Mouse (Mus musculus) gastrocnemius, adult 2 months (tissue): ENCODE results near the gene Atp1b3. TPM values are rescaled to one million over a fixed set of nuclear protein-coding genes. Genes with fewer than 3 reads are reported as not detected.

Experiments
- DNase-seq: peaks from one replicate; pipeline ENCODE4 v3.0.0; 2022
- H3K27ac ChIP-seq: fragments of 200-600 bp; 2 replicates; pipeline ENCODE4 v1.8.1; 2022; ENCODE audit warnings: mild to moderate bottlenecking
- H3K4me3 ChIP-seq: fragments of 200-600 bp; 2 replicates; pipeline ENCODE4 v1.8.1; 2022; ENCODE audit warnings: mild to moderate bottlenecking, moderate library complexity
- CTCF ChIP-seq: fragments of 200-600 bp; IDR thresholded peaks from 2 replicates; pipeline ENCODE4 v1.8.1; 2022; ENCODE audit warnings: antibody characterized with exemption, mild to moderate bottlenecking, moderate library complexity
- intact Hi-C: fragments of 180-260 bp; cut with DNase I; formaldehyde crosslinking; loops from one replicate; pipeline ENCODE4 v1.15.1; 2025
- total RNA-seq, 2 experiments: library from RNA; stranded (reverse); gene quantifications; 2 replicates each; pipeline ENCODE4 v1.2.3; 2021

The Atp1b3 gene
- total RNA-seq, 2 experiments from 2014 or later, result 31.2 to 31.4 TPM

GRCm38 (mm10) chr9:96383714-96384487 is 19.7 kb upstream of the Atp1b3 start:
- no peak for TF ChIP-seq CTCF
- intact Hi-C loops, result no loop called here
- H3K27ac ChIP-seq, result no peak overlapping the region
- no peak for DNase-seq
- no peak overlapping the region for H3K4me3 ChIP-seq

- no peak for TF ChIP-seq CTCF
- Histone ChIP-seq H3K27ac (no peak overlapping the region), H3K4me3 (no peak overlapping the region)
- DNase-seq, result no peak
- intact Hi-C loops, result no loop called here
Observed at GRCm38 (mm10) chr9:96382756-96383155, 18.5 kb upstream of the Atp1b3 start.

GRCm38 (mm10) chr9:96381393-96381792 is 17.2 kb upstream of the Atp1b3 start:
- DNase-seq, result peak; percentile 40
- H3K27ac ChIP-seq, result peak overlapping the region; percentile 38; the same call in 1 of the 2 replicates
- no peak overlapping the region for H3K4me3 ChIP-seq
- TF ChIP-seq CTCF, result no peak
- intact Hi-C loops, result no loop called here

GRCm38 (mm10) chr9:96379551-96379950 is 15.3 kb upstream of the Atp1b3 start:
- H3K27ac ChIP-seq, result no peak overlapping the region
- intact Hi-C loops, result no loop called here
- no peak overlapping the region for H3K4me3 ChIP-seq
- no peak for DNase-seq
- TF ChIP-seq CTCF, result no peak

- intact Hi-C loops, result no loop called here
- no peak overlapping the region for H3K4me3 ChIP-seq
- DNase-seq, result no peak
- TF ChIP-seq CTCF, result no peak
- no peak overlapping the region for H3K27ac ChIP-seq
Observed at GRCm38 (mm10) chr9:96378747-96379146, 14.5 kb upstream of the Atp1b3 start.

GRCm38 (mm10) chr9:96377096-96377495 is 12.9 kb upstream of the Atp1b3 start:
- Histone ChIP-seq H3K27ac (no peak overlapping the region), H3K4me3 (no peak overlapping the region)
- no peak for TF ChIP-seq CTCF
- intact Hi-C loops, result no loop called here
- no peak for DNase-seq

- intact Hi-C loops, result no loop called here
- TF ChIP-seq CTCF, result no peak
- H3K27ac ChIP-seq, result no peak overlapping the region
- no peak overlapping the region for H3K4me3 ChIP-seq
- no peak for DNase-seq
Observed at GRCm38 (mm10) chr9:96375819-96376218, 11.6 kb upstream of the Atp1b3 start.

GRCm38 (mm10) chr9:96371075-96371474 is 6.8 kb upstream of the Atp1b3 start:
- Histone ChIP-seq H3K4me3 (no peak overlapping the region), H3K27ac (no peak overlapping the region)
- DNase-seq, result no peak
- intact Hi-C loops, result no loop called here
- no peak for TF ChIP-seq CTCF

GRCm38 (mm10) chr9:96369654-96370384 is 5.6 kb upstream of the Atp1b3 start:
- no peak for DNase-seq
- no peak for TF ChIP-seq CTCF
- no peak overlapping the region for H3K27ac ChIP-seq
- H3K4me3 ChIP-seq, result no peak overlapping the region
- intact Hi-C loops, result no loop called here

GRCm38 (mm10) chr9:96365271-96365872 is 1.1 kb upstream of the Atp1b3 start:
- peak overlapping the region; percentile 90 for H3K4me3 ChIP-seq
- TF ChIP-seq CTCF, result no peak
- intact Hi-C loops, result no loop called here
- DNase-seq, result no peak
- H3K27ac ChIP-seq, result peak overlapping the region; percentile 94

GRCm38 (mm10) chr9:96363581-96364140 is 581 bp downstream of the Atp1b3 start:
- H3K27ac ChIP-seq, result peak overlapping the region; percentile 95
- no peak for TF ChIP-seq CTCF
- intact Hi-C loops, result loop anchor here (5.0 kb wide), 1 partner anchor 114 kb away; the partner anchor contains the start of gene Rnf7
- peak; percentile 87 for DNase-seq
- peak overlapping the region; percentile 90 for H3K4me3 ChIP-seq

- H3K27ac ChIP-seq, result no peak overlapping the region
- no peak overlapping the region for H3K4me3 ChIP-seq
- intact Hi-C loops, result loop anchor here (5.0 kb wide), 1 partner anchor 117 kb away; the partner anchor contains the start of gene Rnf7
- no peak for DNase-seq
- TF ChIP-seq CTCF, result no peak
Observed at GRCm38 (mm10) chr9:96360056-96360455, 4.2 kb downstream of the Atp1b3 start.

- Histone ChIP-seq H3K27ac (peak overlapping the region; percentile 67), H3K4me3 (no peak overlapping the region)
- peak; percentile 66 for DNase-seq
- TF ChIP-seq CTCF, result no peak
- intact Hi-C loops, result no loop called here
Observed at GRCm38 (mm10) chr9:96353799-96354198, 10.4 kb downstream of the Atp1b3 start.
